8 mouse cellular contexts compared by ENCODE assay signal in the genomic region with DNA sequence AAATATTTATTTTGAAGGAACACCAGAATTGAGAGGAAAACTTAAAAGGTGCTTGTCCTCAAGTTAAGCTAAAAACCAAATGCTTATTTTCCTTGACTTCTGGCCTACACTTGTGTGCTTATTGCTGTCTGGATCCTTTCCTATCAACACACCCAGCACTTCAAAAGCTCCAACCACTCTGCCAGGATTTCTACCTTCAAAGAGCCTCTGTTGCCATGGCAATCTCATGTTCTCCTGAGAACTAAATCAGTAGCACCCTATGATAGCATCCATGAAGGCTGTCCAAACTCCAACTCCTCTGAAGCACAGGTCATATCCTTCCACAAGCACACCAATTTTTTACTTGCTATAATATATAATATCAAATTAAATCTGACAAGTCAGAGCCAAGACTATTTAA. TPM values are rescaled to one million over a fixed set of nuclear protein-coding genes. Genes with fewer than 3 reads are reported as not detected.
A peak's percentile ranks its signal among the peaks of the same experiment; 100 is the strongest.
DNase-seq lines count a peak whose midpoint lies in the region.

No protein-coding gene starts in this region.

- intact Hi-C loops in left cerebral cortex, postnatal 4 days (cut with DNase I) = no loop called here

- DNase-seq in embryo, embryonic 10 days (ENCODE audit: low spot score) = peak; percentile 58
- no peak for DNase-seq in embryo, embryonic 9.5 days (ENCODE audit: extremely low spot score)
- peak; percentile 13 for DNase-seq in left cerebral cortex, adult 11 months (ENCODE audit: low spot score)
- no peak for DNase-seq in left cerebral cortex, postnatal 4 days
- peak; percentile 87 for DNase-seq in brain, adult 2 months (ENCODE audit: low read depth, low spot score)
- peak; percentile 8 to 12 for DNase-seq in left cerebral cortex, adult 18-20 months (ENCODE audit: low spot score in 2 of 2)
- no peak for DNase-seq in T-cell, adult 2 months (ENCODE audit: low spot score)
- no peak for DNase-seq in gastrocnemius, postnatal 25 days

RNA-seq across cellular contexts. Expression of gene Tcf12, which starts 27.5 kb away (rescaled TPM):
- total RNA-seq in left cerebral cortex, postnatal 4 days (2021) = 10 to 100 TPM; 59.3 to 59.6 TPM
- total RNA-seq in left cerebral cortex, adult 18-20 months (2021) = 10 to 100 TPM; 36.8 to 43.7 TPM
- total RNA-seq in gastrocnemius, postnatal 25 days (2021) = 10 to 100 TPM; 25.1 to 25.9 TPM

Comparison
In these comparisons a context has a peak if more than half of its experiments do, and no peak if none do; other contexts are left out.
1. DNase-seq: peak in embryo, embryonic 10 days (single experiment), left cerebral cortex, adult 11 months (single experiment), brain, adult 2 months (single experiment) and left cerebral cortex, adult 18-20 months (2 of 2); none in embryo, embryonic 9.5 days (single experiment), left cerebral cortex, postnatal 4 days (single experiment), T-cell, adult 2 months (single experiment) and gastrocnemius, postnatal 25 days (single experiment).